ENCODE assay signal across 10 mouse cellular contexts in genomic region chr12:100127866-100128480, GRCm38 (mm10). TPM values are rescaled to one million over a fixed set of nuclear protein-coding genes. Genes with fewer than 3 reads are reported as not detected.
DNase-seq lines count a peak whose midpoint lies in the region; ATAC-seq and TF ChIP-seq lines count a peak whose summit lies in the region.
"Had no signal": no experiment of that assay in that cellular context is flagged by ENCODE, and none has a peak within 500 bp of the region (broad histone marks: within the 10 kb centered on the region; RNA-seq: fewer than 3 reads in every experiment).

No protein-coding gene starts in this region.

- ATAC-seq in heart, embryonic 15.5 days (replicated peaks; ENCODE audit: insufficient number of reproducible peaks, insufficient read depth, low FRiP score, low read depth): peak; percentile 23; the same call in 1 of the 2 replicates
- peak; percentile 85 for ATAC-seq in lung, embryonic 14.5 days (ENCODE audit: insufficient read depth)
- ATAC-seq in midbrain, embryonic 15.5 days (replicated peaks): no peak

- 0 out of 2 replicates have a peak, but pooled peaks cover 4% of the 10 kb centered on the region for H3K4me1 ChIP-seq in kidney, adult 2 months (ENCODE audit: control insufficient read depth, insufficient read depth, low read length)
- H3K4me1 ChIP-seq in heart, embryonic 15.5 days (replicated peaks): peaks cover 20% of the 10 kb centered on the region
- peaks cover 3% of the 10 kb centered on the region; the same call in 1 of the 2 replicates for H3K4me1 ChIP-seq in lung, embryonic 14.5 days (ENCODE audit: insufficient read depth)
- no peaks in the 10 kb centered on the region for H3K4me1 ChIP-seq in midbrain, embryonic 15.5 days
- H3K4me1 ChIP-seq: midbrain, embryonic 12.5 days had no signal

- TF ChIP-seq CTCF in kidney, adult 2 months (conservative IDR thresholded peaks at IDR 0.05; ENCODE audit: insufficient read depth, insufficient read length, low read depth, low read length): no peak
- no peak for TF ChIP-seq CTCF in lung, embryonic 14.5 days (IDR thresholded peaks at IDR 0.05; ENCODE audit: low read depth)

- H3K27ac ChIP-seq in kidney, adult 2 months (ENCODE audit: insufficient read depth, low read depth, low read length): peak overlapping the region; percentile 77
- H3K27ac ChIP-seq in heart, embryonic 15.5 days: peak overlapping the region; percentile 67
- H3K27ac ChIP-seq in lung, embryonic 14.5 days (ENCODE audit: low read depth): peak overlapping the region; percentile 91
- no peak overlapping the region for H3K27ac ChIP-seq in midbrain, embryonic 15.5 days
- H3K27ac ChIP-seq: midbrain, embryonic 12.5 days had no signal

- H3K4me2 ChIP-seq in heart, embryonic 15.5 days: no peak overlapping the region
- H3K4me2 ChIP-seq in lung, embryonic 14.5 days: no peak overlapping the region
- H3K4me2 ChIP-seq in midbrain, embryonic 15.5 days: no peak overlapping the region
- H3K4me2 ChIP-seq: midbrain, embryonic 12.5 days had no signal

- DNase-seq in kidney, adult 2 months: peak; percentile 25
- no peak for DNase-seq in kidney, adult 8-10 months
- peak; percentile 88 for DNase-seq in brain, adult 2 months (ENCODE audit: low read depth, low spot score)
- DNase-seq in lung, embryonic 14.5 days: peak; percentile 97
- no peak for DNase-seq in natural killer cell, adult 2 months (ENCODE audit: low spot score in 2 of 2)
- no peak for DNase-seq in c-Kit-positive CD71-positive TER-119-positive erythroid progenitor cells, embryonic 14.5 days (ENCODE audit: low spot score)

- H3K36me3 ChIP-seq in kidney, adult 2 months (ENCODE audit: control insufficient read depth, insufficient read depth, low read length): peaks cover 5% of the 10 kb centered on the region; the same call in 1 of the 2 replicates
- peaks cover 63% of the 10 kb centered on the region for H3K36me3 ChIP-seq in heart, embryonic 15.5 days
- peaks cover 78% of the 10 kb centered on the region for H3K36me3 ChIP-seq in lung, embryonic 14.5 days (ENCODE audit: insufficient read depth)
- H3K36me3 ChIP-seq in midbrain, embryonic 15.5 days (replicated peaks): peaks cover 60% of the 10 kb centered on the region

- TF ChIP-seq POLR2A in kidney, adult 2 months (IDR thresholded peaks at IDR 0.05; ENCODE audit: low read depth, low read length): no peak

- no peaks in the 10 kb centered on the region for H3K9me3 ChIP-seq in heart, embryonic 15.5 days (replicated peaks)
- H3K9me3 ChIP-seq in lung, embryonic 14.5 days (ENCODE audit: low read depth, low read length): no peaks in the 10 kb centered on the region
- H3K9me3 ChIP-seq in midbrain, embryonic 15.5 days: no peaks in the 10 kb centered on the region
- H3K9me3 ChIP-seq: midbrain, embryonic 12.5 days had no signal

- H3K27me3 ChIP-seq in kidney, adult 2 months (replicated peaks; ENCODE audit: control insufficient read depth, insufficient read depth, low read length): no peaks in the 10 kb centered on the region
- no peaks in the 10 kb centered on the region for H3K27me3 ChIP-seq in heart, embryonic 15.5 days
- H3K27me3 ChIP-seq in lung, embryonic 14.5 days (ENCODE audit: insufficient read depth, low read length): no peaks in the 10 kb centered on the region
- no peaks in the 10 kb centered on the region for H3K27me3 ChIP-seq in midbrain, embryonic 15.5 days (replicated peaks)
- H3K27me3 ChIP-seq: midbrain, embryonic 12.5 days had no signal

- no peak overlapping the region; the same call in 1 of the 2 replicates for H3K9ac ChIP-seq in heart, embryonic 15.5 days
- no peak overlapping the region for H3K9ac ChIP-seq in lung, embryonic 14.5 days
- no peak overlapping the region for H3K9ac ChIP-seq in midbrain, embryonic 15.5 days
- H3K9ac ChIP-seq: midbrain, embryonic 12.5 days had no signal

- H3K4me3 ChIP-seq in kidney, adult 2 months (ENCODE audit: insufficient read depth, low read depth, low read length): no peak overlapping the region
- H3K4me3 ChIP-seq in heart, embryonic 15.5 days: no peak overlapping the region
- no peak overlapping the region for H3K4me3 ChIP-seq in lung, embryonic 14.5 days (ENCODE audit: low read depth, low read length)
- no peak overlapping the region for H3K4me3 ChIP-seq in midbrain, embryonic 15.5 days
- H3K4me3 ChIP-seq: erythroblast, embryonic 14.5 days; midbrain, embryonic 12.5 days had no signal

- 51% methylated on average over 8 of the region's 8 CpGs for WGBS in kidney, adult 2 months
- WGBS in heart, embryonic 15.5 days: 28% methylated on average over 8 of the region's 8 CpGs
- WGBS in lung, embryonic 14.5 days: 20% methylated on average over 8 of the region's 8 CpGs
- WGBS in midbrain, embryonic 15.5 days: 80% methylated on average over 8 of the region's 8 CpGs

RNA-seq across cellular contexts. Expression of gene Psmc1, which starts 18.0 kb away (rescaled TPM):
- polyA plus RNA-seq in kidney, adult 2 months (2012; rRNA removed): 42.2 and 51.8 TPM in 2 replicates
- 173 and 182 TPM in 2 replicates for polyA plus RNA-seq in heart, embryonic 15.5 days (2015; fragmentation: Nextera tagmentation; extraction: Ambion mirVana)
- polyA plus RNA-seq in lung, embryonic 14.5 days (2014; fragmentation: Nextera tagmentation; extraction: Ambion mirVana): 308 and 325 TPM in 2 replicates
- polyA plus RNA-seq in midbrain, embryonic 15.5 days (2015; fragmentation: Nextera tagmentation; extraction: Ambion mirVana): 261 and 267 TPM in 2 replicates

RNA-seq across cellular contexts. Expression of gene Nrde2, which starts 31.5 kb away (rescaled TPM):
- polyA plus RNA-seq in kidney, adult 2 months (2012; rRNA removed): 8.3 TPM in 2 replicates
- 7.6 and 9.0 TPM in 2 replicates for polyA plus RNA-seq in heart, embryonic 15.5 days (2015; fragmentation: Nextera tagmentation; extraction: Ambion mirVana)
- 14.5 and 16.7 TPM in 2 replicates for polyA plus RNA-seq in lung, embryonic 14.5 days (2014; fragmentation: Nextera tagmentation; extraction: Ambion mirVana)
- polyA plus RNA-seq in midbrain, embryonic 15.5 days (2015; fragmentation: Nextera tagmentation; extraction: Ambion mirVana): 12.2 and 14.1 TPM in 2 replicates

Comparison
In these comparisons a context has a peak if more than half of its experiments do, and no peak if none do; other contexts are left out.
1. DNase-seq: peak in kidney, adult 2 months (single experiment), brain, adult 2 months (single experiment) and lung, embryonic 14.5 days (single experiment); none in kidney, adult 8-10 months (0 of 2), natural killer cell, adult 2 months (0 of 2) and c-Kit-positive CD71-positive TER-119-positive erythroid progenitor cells, embryonic 14.5 days (single experiment).